Mouse (Mus musculus) ES-CJ7 (cell line): ENCODE measurements around the gene Rbfox1.

Experiments used
- DNase-seq: peaks from one replicate; pipeline ENCODE4 v3.0.0; 2011; ENCODE audit warnings: low read depth, low spot score

The Rbfox1 gene

DNA sequence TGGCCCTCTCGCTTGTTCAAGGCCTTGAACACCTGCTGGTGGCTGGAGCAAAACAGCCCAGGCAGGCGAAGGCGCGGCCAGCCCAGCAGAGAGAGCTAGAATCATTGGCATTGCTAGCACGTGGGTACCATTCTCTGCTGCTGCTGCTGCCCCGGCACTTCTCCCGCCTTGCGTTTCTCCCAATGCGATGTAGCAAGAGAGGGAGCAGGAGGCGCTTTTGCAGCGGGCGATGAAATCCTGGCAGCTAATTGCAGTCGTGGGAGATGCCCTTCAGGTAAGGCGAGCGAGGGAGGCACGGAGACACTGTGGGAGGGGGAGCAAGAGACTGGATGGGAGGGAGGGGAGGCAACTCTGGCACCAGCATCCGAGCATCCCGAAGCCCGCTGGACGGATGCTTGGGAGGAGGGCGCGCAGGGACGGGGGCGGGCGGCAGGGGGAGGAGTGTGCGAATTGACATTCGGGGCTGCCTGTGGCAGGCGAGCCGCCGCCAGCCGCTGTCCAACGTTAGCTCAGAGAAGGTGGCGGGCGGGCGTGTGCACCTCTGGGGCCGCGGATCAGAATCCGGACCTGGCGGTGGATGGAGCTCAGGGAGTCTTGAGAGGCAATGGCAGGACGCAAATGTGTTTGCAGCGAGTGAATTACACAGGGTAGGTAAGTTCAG is 463.6 kb downstream of the Rbfox1 start:
- peak; percentile 27 for DNase-seq

DNA sequence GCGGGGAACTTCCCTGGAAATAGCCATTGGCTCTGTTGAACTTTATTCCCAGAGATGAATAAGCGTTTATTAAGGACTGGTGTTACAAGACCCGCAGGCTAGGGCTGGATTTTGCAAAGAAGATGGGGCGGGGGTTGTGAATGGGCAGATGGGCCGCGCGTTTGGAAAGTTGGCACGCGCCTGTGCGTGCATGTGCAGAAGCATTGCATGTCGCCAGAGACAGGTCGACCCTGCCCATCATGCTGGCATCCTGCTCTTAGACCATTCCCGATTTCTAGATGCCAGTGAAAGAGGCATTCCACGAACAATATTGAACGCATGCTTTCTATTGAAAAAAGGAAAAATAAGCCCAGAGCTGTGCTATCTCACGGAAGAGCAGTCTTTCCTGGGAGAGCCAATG is 464.2 kb downstream of the Rbfox1 start:
- no peak for DNase-seq

DNA sequence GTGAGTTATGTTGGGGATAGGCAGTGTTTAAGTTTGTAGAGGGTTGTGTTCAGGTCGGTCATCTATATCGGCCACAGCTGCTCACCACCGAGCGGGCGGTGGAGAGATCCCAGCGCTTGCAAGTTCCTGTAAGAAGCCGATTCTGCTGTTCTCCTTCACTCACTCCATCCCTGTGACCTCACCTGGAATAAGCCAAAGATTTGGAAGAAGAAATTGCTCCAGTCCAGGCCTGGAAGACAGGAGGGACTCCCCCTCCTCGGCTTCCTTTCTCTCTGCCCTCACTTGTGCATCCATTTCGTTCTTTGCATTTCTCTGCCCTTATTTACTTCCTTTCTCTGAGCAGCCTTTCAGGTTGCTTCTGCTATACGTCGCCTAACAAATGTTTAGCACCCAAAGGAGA is 465.1 kb downstream of the Rbfox1 start:
- DNase-seq, result no peak

DNA sequence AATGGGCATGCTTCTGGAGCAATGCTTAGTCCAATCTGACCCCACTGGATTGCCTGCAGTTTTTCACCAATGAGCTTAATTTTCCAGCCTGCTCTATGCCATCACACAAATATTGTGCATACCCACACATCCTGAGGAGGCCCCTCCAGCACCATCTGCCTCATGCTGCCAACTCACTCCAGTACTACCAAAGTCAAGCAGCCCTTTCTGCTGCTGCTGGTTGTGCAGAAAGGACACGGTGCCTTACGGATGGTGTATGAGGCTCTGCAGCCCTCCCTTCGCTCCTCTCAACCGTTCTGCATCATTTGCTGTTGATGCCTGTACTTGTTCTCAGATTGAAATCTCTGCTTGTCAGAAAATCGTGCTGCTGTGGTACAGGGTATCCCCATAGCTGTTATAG is 468.0 kb downstream of the Rbfox1 start:
- no peak for DNase-seq

DNA sequence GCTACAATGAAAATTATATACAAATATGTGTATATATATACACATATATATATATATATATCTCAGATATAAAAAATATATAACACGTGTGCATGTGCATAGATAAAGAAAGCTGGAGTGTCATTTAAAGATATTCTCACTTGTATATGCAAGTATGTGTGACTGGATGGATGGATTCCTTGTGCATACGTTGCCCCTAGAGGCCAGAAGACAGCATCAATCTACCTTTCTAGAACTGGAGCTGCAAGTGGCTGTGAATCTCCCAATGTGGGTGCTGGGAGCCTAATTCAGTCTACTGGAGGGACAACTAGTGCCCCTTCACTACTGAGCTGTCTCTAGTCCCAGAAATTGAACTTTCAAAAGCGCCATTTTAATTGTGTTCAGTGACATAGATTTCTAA is 471.8 kb downstream of the Rbfox1 start:
- DNase-seq, result peak; percentile 6

DNA sequence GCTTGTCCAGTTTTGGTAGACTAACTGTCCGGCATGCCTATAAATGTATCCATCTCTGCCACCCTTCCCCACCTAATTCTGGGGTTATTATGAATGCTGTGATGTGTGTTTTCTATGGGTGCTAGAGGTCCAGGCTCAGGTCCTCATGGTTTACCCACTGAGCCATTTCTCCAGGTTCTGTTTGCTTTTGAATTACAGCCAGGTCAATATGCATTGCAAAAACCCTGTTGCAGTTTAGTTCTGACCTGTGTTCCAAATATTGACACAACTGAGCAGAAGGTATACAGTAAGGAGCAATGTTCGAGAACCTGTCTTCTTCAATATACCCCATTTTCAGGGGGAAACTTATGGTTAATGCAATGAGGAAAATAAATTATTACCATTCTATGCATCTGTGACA is 480.6 kb downstream of the Rbfox1 start:
- DNase-seq, result no peak

DNA sequence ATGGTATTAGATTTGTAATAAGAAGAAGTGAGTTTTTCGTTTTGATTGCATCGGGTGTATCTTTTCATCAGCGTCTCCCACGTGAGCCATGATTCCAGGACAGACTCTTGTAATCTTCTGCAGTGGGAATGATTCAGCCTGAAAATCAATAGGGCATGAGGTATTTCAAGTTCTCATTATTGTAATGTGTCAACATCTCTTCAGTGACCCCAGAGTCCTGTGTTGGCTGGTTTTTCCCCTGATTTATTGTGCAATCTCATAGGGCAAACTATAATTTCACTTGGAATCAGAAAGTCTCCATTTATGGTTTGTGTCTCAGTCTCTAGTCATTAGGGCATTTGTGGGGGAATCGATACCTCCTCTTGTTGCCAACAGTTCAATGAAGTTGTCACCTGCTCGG is 481.5 kb downstream of the Rbfox1 start:
- no peak for DNase-seq

DNA sequence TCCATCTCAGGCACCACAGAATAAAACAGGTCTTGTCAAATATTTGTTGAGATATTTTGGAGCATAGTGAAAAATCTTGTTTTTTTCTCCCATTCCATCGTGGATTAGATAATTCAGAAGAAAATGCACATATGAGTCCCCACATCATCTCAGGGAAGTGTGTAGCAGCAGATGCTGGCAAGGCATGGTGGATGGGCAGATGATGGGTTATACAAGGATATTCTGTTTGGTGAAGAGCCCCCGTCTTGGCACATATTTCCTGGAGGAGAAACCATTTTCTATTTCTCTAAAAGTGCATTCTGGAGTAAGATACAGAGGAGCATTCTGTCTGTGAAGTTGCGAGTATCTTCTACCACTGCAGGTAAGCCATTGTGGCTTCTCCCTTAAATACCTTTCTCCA is 495.8 kb downstream of the Rbfox1 start:
- DNase-seq, result no peak

DNA sequence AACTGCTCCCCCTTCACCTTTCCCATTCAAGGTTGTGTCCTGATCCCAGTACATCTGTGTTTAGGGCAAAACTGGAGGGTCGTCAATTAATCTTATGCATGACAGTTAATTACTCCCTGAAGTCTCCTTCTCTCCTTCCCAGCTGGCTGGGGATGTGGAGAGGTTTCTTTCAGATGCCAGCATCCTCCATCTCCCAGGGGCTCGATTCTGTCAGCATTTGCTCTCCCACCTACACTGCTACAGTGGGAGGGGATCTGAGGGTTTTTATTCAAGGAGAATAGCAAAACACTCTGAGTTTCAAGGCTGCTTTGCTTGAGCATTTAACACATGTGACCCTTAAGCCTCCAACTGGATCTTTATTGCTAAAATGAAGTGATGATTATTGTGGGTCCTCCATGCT is 496.4 kb downstream of the Rbfox1 start:
- no peak for DNase-seq

DNA sequence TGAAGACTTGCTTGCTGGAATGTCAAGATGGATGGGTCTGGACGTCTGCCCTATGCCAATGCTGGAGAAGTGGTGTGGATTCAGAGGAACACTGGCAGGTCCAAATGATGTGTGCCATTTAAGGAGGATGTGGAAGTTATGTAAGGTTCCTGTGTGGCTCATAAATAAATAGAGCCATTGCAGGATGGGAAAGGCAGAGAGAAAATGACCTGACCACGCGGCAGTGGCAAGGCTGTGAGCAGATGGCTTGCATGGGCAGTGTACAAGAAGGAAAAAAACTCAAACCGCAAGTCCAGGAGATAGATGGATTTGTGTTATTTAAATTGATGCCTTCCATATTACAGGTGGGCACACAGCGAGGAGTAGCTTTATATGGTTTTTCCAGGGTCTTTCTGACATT is 497.6 kb downstream of the Rbfox1 start:
- DNase-seq, result no peak

DNA sequence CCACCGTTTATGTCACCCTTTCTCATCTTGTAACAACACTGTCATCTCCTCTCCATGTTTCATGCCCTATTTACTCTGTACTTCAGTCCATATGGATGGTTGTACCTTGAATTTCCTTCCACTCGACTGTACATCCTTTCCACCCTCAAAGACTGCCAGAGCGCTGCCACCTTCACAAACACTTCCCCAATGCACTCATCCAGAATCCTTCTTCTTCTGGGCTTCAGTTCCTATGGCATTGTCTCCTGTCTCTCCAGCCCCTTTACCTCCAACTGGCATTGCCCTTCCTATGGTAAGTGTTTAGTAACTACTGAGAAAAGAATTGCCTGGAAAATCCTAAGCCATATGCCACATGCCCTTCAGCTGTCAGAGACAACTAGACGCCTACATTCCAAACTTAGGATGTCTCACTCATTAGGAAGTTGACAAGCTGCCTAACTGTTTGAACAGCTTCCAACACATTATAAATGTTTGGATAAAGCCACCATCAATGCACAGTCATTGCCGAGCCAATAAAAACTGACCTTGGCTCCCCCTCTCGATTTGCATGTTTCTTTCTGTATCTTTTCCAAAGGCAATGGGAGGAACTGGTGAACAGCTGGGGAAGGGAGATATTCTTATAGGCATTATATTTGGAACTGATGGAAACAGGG is 505.2 kb downstream of the Rbfox1 start:
- DNase-seq, result no peak

DNA sequence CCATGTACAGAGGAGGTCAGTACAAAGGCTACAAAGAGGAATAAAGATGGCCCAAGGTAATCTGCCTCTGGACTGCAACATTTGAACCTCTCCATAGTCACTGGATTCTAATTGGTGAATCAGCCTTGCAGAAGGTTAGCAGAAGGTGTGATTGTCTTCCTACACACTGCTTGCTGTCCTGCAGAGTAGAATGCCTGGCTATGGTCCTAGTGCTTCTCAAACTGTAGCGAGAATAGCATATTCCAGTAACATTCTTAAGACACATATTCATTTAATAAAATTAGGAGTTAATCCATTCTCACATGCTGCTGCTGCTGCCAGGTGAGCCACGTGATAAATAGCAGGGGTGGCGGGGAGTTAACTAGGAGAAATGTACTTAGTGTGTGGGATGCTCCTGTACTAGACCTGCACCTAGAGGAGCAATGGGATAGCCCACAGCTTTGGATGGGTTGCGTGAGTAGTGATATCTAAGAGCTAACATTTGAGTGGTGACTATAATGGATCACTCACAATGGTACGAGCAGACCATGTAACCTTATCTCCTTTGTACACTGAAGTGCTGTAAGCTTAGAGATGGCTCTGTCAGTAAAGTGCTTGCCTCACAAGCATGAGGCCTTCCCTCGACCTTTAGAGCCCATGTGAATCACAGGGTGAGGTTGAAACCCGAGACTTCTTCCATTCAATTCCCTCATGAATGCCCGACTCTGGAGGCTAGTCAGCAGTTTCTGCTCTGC is 511.7 kb downstream of the Rbfox1 start:
- DNase-seq, result no peak

DNA sequence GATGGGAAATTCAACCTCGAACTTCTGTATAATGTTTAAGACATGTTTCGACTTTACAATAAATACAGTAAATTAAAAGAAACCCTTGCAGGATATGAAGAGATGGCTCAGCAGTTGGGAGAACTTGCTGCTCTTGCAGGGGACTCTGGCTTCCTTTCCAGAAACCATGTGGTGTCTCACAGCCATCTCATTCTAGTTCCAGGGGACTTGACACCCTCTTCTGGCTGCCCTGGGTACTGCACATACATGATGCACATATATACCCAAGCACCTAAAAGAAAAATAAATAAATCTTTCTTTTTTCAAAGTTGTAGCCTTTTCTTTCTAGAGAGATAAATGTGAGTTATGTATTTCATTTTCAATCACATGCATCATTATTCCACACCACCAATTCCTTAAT is 512.5 kb downstream of the Rbfox1 start:
- DNase-seq, result peak; percentile 34

DNA sequence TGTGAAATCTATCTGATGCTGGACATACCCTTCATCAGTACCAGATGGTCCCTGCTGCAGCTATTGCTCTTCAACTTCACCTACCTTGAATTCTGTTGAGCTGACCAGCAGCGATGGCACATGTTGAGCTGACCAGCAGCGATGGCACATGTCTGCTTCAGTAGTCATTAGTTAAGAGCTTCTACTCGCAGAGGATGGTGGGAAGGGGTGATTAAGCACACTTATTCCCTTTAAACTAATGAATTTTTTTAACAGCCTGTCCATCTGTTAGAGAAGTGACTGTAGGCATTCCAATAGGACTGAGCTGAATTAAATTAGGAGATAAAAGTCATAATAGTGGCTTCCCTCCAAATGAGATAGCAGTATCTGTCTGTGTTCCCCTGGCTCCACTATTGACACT is 517.7 kb downstream of the Rbfox1 start:
- no peak for DNase-seq

DNA sequence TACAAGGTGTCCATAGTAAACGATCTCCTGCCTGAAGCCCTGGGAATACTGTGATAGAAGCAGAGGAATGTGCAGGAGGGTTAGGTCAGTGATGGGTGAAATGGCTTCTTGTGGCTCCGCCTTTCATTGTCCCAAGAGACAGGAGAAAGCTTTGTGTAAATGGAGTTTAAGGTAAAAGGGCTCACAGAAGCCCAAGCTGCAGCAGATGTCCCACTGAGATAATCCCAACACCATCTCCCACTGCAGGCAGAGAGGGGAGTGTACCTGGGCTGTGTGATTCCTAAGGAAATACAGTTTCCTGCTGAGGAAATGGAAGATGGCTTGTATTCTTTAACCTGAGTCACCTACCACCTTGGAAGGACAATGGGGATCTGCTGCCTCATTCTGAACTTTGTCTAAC is 529.7 kb downstream of the Rbfox1 start:
- peak; percentile 53 for DNase-seq

DNA sequence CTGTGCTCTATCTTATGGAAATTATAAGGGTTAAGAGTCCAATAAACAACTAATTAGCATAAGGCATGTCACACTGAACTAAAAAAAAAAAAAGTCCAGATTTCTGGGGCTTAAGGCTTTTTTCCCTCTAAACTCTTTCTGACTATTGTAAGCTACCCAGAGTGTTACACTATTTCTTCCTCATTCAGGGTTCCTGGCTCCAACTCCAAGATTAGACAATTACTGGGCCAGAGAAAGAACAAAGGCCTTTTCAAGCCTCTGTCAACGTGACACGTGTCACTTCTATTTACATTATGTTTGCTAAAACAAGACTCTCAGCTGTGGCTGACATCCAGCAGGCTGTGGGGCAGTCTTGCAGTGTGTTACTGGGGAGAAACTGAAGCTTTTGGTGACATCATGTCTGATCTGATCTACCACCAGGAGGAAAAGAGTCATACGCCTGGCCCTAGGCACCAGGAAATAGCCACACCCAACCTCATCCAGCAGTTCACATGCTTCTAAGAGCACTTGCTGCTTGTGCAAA is 536.5 kb downstream of the Rbfox1 start:
- no peak for DNase-seq

DNA sequence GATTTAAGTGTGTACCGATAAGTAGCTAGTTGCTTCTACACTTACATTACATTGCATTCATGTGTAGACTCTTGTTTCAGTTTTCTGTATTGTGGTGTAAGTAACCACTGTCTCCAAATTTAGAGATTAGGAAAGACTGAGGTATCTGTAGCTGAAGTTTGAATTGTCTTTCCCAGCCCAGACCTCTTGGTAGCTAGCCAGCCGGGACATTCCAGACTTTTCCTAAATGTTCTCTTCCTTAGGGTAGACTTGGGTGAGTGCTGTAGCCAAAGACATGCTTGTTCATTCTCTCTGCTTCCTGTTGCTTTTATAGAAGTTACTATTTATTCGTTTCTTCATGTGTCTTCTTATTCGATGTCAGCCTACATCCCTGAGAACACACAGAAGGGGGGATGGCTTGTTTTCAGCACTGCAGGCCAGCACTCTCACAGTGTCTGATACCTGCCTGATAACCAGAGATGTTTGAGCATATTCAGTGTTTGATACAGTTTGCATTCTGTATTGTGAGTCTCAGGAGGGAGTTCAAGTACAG is 538.8 kb downstream of the Rbfox1 start:
- no peak for DNase-seq

DNA sequence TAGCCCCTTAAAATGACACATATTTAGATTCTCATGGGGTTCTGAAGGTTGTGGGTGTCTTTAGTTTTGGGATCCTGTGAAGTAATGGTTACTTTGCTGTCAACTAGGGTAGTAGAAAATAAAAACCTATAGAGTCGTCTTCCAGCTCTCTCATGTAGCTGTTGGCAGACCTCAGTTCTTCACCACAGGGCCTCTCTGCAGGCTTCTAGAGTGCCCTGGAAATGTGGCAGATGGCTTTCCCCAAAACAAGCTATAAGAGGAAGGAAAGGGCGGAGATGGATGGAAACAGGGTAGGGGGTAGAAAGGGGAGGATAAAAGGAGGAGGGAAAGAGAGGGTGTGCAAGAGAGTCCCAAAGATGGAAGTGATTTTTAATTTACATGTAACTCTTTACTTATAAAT is 539.6 kb downstream of the Rbfox1 start:
- DNase-seq, result no peak

DNA sequence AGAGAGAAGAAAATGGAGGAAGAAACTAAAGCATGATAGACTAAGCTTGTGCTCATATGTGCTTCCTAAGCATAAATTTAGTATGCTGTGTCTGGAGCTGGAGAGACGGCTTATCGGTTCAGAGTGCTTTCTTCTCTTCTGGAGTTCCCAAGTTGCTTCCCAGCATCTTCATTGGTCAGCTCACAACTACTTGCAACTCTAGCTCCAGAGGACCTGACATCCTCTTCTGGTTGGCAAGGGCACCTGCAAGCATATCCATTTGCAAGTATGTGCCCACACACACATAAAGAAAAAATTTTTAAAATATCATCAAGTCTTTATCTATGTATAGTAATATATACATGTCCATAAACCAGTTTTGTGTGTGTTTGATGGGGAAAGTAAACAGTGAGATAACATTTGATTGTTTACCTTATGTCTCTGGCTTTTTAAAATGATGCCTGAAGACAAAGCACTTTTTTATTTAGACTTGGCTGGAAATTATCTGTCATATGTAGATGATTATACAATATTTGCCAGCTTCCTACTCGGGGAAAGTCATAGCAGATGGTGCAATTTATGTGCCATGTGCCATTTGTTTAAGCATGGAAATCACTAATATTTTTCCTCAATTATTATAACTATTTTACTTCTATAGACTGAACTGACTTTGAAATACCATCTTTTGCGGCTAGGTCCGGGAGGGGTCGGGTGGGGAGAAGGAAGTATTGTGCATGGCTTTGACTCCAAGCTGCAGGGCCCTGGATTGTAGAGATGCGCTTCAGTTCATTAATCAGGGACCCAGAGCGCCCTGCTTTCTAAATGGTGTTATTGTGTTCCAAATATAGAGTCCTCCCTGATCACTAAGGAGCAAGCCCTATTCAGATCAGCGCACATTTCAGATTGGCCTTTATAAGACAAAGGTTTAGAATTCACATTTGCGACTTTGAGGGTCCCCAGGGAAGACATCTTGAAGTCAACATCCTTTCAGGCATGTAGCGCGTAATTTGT is 542.4 kb downstream of the Rbfox1 start:
- DNase-seq, result no peak

DNA sequence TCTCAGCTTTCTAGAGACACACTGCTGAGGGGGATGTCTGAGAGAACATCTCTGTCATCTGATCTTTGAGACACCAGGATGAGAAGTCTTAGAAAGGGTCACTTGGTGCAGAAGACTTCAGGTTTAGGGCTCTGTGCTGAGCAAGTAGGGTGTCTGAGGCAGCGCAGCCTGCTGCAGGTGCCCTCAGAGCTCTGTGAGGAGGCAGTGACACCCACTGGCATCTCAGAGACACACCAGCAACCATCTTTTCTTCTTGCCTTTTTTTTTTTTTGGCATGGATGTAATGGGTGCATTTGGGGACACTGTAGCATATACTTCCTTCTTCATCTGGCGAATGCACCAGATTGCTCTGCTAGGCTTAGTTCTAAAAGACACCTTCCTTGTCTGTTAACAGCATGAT is 545.8 kb downstream of the Rbfox1 start:
- DNase-seq, result no peak

DNA sequence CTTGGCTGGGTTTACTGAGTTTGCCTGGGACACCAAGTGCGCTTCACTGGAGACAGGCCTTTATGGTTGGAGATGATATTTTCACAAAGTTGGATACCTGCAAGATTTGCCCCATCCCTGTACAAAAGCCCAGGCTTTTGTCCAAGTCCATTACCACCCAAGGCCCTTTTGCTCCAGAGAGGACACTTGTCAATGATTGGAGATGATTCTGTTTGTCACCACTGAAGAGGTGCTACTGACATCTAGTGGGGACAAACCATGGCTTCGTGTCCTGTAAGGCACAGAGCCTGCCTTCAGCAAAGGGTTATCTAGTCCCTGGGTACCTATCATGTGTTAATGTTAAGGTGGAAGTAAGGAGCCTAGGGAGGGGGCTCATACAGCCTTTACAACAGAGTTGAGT is 551.3 kb downstream of the Rbfox1 start:
- DNase-seq, result peak; percentile 5
